Mouse (Mus musculus) ES-Bruce4 (cell line): Measurements from ENCODE around the gene Krtcap2. TPM values are rescaled to one million over a fixed set of nuclear protein-coding genes. Genes with fewer than 3 reads are reported as not detected.

ENCODE experiments used
- H3K27ac ChIP-seq: 2 replicates; pipeline ENCODE4 v1.5.1; 2012; ENCODE audit warnings: low read length, inconsistent platforms; ENCODE audit not compliant: insufficient read depth
- H3K27me3 ChIP-seq: 2 replicates; pipeline ENCODE4 v1.6.1; 2012; ENCODE audit warnings: mild to moderate bottlenecking, low read length, inconsistent platforms; ENCODE audit not compliant: control insufficient read depth, poor library complexity, insufficient read depth, severe bottlenecking
- H3K36me3 ChIP-seq: 2 replicates; pipeline ENCODE4 v1.6.1; 2012; ENCODE audit warnings: inconsistent platforms, mild to moderate bottlenecking, low read length, moderate library complexity; ENCODE audit not compliant: control insufficient read depth, poor library complexity, insufficient read depth, severe bottlenecking
- H3K4me1 ChIP-seq: one replicate; pipeline ENCODE4 v1.8.1; 2011; ENCODE audit warnings: low read length; ENCODE audit not compliant: control insufficient read depth, insufficient read depth
- H3K4me3 ChIP-seq: 2 replicates; pipeline ENCODE4 v1.5.1; 2011; ENCODE audit warnings: low read depth, mild to moderate bottlenecking, low read length
- H3K9ac ChIP-seq: 2 replicates; pipeline ENCODE4 v1.6.1; 2012; ENCODE audit warnings: low read depth, mild to moderate bottlenecking, inconsistent platforms; ENCODE audit not compliant: poor library complexity, severe bottlenecking
- H3K9me3 ChIP-seq: replicated peaks from 2 replicates; pipeline ENCODE4 v1.6.1; 2012; ENCODE audit warnings: mild to moderate bottlenecking, low read length, inconsistent platforms; ENCODE audit not compliant: control insufficient read depth, poor library complexity, insufficient read depth, severe bottlenecking
- CTCF ChIP-seq: IDR thresholded peaks from one replicate; pipeline ENCODE4 v1.8.1; 2011; ENCODE audit warnings: low read depth, low read length
- EP300 ChIP-seq: IDR thresholded peaks from 2 replicates; pipeline ENCODE4 v1.6.1; 2011; ENCODE audit warnings: low read depth, low read length; ENCODE audit not compliant: insufficient read depth
- POLR2A ChIP-seq: IDR thresholded peaks from one replicate; pipeline ENCODE4 v1.8.1; 2011; ENCODE audit warnings: low read length; ENCODE audit not compliant: insufficient read depth
- polyA plus RNA-seq: library from polyadenylated mRNA; stranded (reverse); fragments of >200 nt; gene quantifications from 2 replicates; pipeline ENCODE4 v1.2.4, GENCODE M21; 2011; ENCODE audit warnings: low read depth; ENCODE audit not compliant: missing spikeins, insufficient read depth, insufficient read length

Gene Krtcap2
- polyA plus RNA-seq, 1 experiment: 163 TPM

- H3K9me3 ChIP-seq: no peaks in the 10 kb centered on the region
- H3K4me1 ChIP-seq: no peaks in the 10 kb centered on the region
- H3K4me3 ChIP-seq: no peak overlapping the region
- H3K27me3 ChIP-seq: no peaks in the 10 kb centered on the region
- no peaks in the 10 kb centered on the region; the same call in 1 of the 2 replicates for H3K36me3 ChIP-seq
- no peak overlapping the region for H3K9ac ChIP-seq
- H3K27ac ChIP-seq: no peak overlapping the region
- no peak for TF ChIP-seq POLR2A
- TF ChIP-seq CTCF: no peak
- no peak for TF ChIP-seq EP300
Observed at GRCm38 (mm10) chr3:89238494-89238893, 7.3 kb upstream of the Krtcap2 start.

DNA sequence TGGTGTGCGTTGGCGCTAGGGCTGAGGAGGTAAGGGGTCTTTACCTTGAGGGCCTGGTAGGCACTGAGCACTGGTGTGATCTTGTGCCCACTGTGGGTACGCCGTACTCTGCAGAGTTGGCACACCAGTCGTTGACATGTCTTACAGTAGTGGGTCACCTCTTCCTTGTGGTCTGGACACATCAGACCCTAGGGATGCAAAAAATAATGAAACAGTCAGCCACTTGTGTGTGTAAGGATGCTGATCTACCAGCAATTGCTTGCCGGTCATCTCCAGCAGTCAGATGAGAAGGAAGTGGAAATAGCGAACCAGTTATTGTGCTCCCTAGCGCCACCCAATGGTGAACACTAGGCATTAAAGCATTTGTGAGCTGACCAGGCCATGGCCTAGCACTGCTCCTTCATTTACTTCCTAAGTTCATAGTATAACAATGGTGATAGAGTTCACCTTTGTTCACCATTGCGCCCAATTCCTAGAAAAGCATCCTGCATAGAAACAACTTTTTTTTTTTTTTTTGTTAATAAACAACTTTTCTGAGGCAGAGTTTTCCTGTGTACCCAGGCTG is 3.4 kb upstream of the Krtcap2 start:
- Histone ChIP-seq H3K4me1 (peaks cover 2% of the 10 kb centered on the region), H3K27ac (no peak overlapping the region)

DNA sequence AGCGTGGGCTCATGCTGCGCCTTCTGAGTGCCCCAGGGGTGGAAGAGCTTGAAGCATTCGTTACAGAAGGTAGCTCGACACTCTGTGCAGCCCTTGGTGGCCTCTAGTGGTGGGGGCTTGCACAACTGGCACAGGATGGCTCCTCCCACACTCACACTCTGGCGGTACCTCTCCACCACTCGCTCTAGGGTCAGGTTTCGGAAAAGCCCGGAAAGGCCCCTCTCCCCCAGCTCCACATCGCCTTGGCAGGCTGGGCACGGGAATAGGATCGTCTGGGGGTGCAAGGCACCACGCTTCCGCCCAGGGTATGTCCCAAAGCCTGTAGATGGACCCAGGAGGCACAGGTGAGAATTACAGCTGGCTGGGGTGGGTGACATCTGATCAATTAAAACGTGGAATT is 2.2 kb upstream of the Krtcap2 start:
- no peaks in the 10 kb centered on the region; the same call in 1 of the 2 replicates for H3K36me3 ChIP-seq
- H3K4me1 ChIP-seq: peaks cover 2% of the 10 kb centered on the region
- H3K27ac ChIP-seq: no peak overlapping the region
- H3K9ac ChIP-seq: peak overlapping the region; percentile 17; the same call in 1 of the 2 replicates
- H3K4me3 ChIP-seq: peak overlapping the region; percentile 21; the same call in 1 of the 2 replicates
- no peaks in the 10 kb centered on the region for H3K27me3 ChIP-seq
- no peaks in the 10 kb centered on the region for H3K9me3 ChIP-seq
- TF ChIP-seq POLR2A (no peak), CTCF (no peak), EP300 (no peak)

More for the DNA sequence above, 3.4 kb upstream of the Krtcap2 start:
- Histone ChIP-seq H3K27me3 (no peaks in the 10 kb centered on the region), H3K4me3 (no peak overlapping the region), H3K9me3 (no peaks in the 10 kb centered on the region), H3K9ac (no peak overlapping the region), H3K36me3 (no peaks in the 10 kb centered on the region; the same call in 1 of the 2 replicates)
- no peak for TF ChIP-seq POLR2A

- peak overlapping the region; percentile 57 for H3K4me3 ChIP-seq
- H3K27ac ChIP-seq: no peak overlapping the region
- peaks cover 2% of the 10 kb centered on the region; the same call in 1 of the 2 replicates for H3K36me3 ChIP-seq
Observed at GRCm38 (mm10) chr3:89244158-89244981, 1.4 kb upstream of the Krtcap2 start.

GRCm38 (mm10) chr3:89244982-89245687 is 631 bp upstream of the Krtcap2 start:
- Histone ChIP-seq H3K27ac (no peak overlapping the region), H3K4me3 (peak overlapping the region; percentile 64), H3K9me3 (no peaks in the 10 kb centered on the region), H3K36me3 (peaks cover 2% of the 10 kb centered on the region; the same call in 1 of the 2 replicates), H3K9ac (peak overlapping the region; percentile 36), H3K4me1 (peaks cover 2% of the 10 kb centered on the region), H3K27me3 (no peaks in the 10 kb centered on the region)
- TF ChIP-seq POLR2A (no peak), EP300 (no peak), CTCF (no peak)

More at GRCm38 (mm10) chr3:89244158-89244981, 1.4 kb upstream of the Krtcap2 start:
- no peaks in the 10 kb centered on the region for H3K9me3 ChIP-seq
- peak overlapping the region; percentile 36 for H3K9ac ChIP-seq
- H3K27me3 ChIP-seq: no peaks in the 10 kb centered on the region
- TF ChIP-seq EP300: no peak
- no peak for TF ChIP-seq POLR2A
- TF ChIP-seq CTCF: no peak
- peaks cover 2% of the 10 kb centered on the region for H3K4me1 ChIP-seq
